Mouse (Mus musculus): ENCODE data around the gene Tmbim1. TPM values are rescaled to one million over a fixed set of nuclear protein-coding genes. Genes with fewer than 3 reads are reported as not detected.
"Not testable (repeated sequence)": the region's sequence is repeated elsewhere in the genome, so short reads cannot be mapped to it uniquely, and the experiment has no call there.

The Tmbim1 gene
- 10 to 100 TPM; 45.8 to 50.5 TPM for total RNA-seq (2021)

DNA sequence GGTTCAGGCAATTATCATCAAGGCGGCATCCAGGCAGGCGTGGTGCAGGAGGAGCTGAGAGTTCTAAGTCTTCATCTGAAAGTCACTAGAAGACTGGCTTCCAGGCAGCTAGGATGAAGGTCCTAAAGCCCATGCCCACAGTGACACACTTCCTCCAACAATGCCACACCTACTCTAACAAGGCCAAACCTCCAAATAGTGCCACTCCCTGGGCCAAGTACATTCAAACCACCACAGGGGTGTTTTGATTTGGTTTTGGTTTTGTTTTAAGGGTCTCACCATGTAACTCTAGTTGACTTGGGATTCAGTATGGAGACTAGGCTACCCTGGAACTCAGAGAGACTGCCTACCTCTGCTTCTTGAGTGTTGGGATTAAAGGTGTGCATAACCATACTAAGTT, at the start of gene Tmbim1:
Gene Tmbim1 (minus strand): TSS at position 101 of the 400 bp plus-strand sequence.
- no peak for DNase-seq
- intact Hi-C loops (cut with DNase I), result loop anchor here (2.0 kb wide), 1 partner anchor 21 kb away; the partner anchor contains the start of genes Aamp and Pnkd

DNA sequence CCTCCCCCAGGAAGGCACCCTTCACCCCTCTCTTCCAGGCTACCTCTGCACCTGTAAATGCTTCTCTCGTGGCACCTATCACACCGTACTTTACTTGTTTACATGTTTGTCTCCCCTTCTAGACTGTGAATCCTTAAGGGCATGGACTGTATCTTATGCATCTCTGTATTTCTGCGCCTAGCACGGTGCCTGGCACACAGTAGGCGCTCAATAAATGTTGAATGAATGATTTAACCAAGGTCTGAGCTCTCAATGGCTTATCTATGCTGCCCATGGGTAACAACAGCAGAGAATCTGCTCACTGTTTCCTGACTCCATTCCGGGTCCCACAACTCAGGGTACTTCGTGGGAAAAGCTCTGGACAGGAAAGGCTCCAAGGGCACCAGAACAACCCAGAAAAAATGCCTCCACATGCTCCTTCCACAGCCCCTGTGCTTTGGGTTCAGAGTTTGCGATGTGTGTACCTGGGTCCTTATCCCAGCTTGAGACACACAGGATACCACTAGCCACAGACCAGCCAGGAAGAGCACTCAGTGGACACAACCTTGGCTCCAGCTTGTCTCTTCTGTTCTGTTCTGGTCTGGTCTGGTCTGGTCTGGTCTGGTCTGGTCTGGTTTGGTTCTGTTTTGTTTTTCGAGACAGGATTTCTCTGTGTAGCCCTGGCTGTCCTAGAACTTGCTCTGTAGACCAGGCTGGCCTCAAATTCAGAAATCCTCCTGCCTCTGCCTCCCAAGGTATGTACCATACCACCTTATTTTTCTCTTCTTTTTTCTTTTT, 48.2 kb upstream of the Tmbim1 start:
- intact Hi-C loops (cut with DNase I), result no loop called here

DNA sequence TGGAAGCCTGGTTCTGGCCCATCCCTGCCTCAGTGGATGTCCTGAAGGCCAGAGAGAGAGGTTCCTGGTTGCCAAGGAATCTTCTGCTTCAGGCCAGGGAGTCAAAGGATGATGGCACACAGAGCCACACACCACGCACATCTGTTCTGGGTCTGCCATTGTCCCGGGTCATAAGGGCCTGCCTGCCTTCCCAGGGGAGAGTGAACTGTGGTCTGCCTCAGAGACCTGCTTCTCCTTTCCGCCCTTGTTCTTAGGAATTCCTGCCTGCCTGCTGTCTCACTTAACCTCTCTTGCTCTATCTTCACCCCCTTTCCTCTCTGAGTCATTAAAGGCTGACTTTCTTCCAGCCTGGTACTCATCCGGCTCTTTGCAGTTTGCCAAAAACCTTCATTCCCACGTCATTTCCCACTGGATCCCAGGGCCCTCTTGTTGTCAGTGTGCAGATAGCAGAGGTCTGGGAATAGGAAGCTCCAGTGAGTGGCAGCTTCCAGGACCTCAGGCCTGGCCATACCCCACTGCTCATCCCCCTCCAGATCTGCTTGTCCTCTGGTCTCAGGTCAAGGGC, 47.2 kb upstream of the Tmbim1 start:
- intact Hi-C loops (cut with DNase I), result no loop called here
- no peak for DNase-seq

More for the DNA sequence above, 48.2 kb upstream of the Tmbim1 start:
- DNase-seq, result no peak

DNA sequence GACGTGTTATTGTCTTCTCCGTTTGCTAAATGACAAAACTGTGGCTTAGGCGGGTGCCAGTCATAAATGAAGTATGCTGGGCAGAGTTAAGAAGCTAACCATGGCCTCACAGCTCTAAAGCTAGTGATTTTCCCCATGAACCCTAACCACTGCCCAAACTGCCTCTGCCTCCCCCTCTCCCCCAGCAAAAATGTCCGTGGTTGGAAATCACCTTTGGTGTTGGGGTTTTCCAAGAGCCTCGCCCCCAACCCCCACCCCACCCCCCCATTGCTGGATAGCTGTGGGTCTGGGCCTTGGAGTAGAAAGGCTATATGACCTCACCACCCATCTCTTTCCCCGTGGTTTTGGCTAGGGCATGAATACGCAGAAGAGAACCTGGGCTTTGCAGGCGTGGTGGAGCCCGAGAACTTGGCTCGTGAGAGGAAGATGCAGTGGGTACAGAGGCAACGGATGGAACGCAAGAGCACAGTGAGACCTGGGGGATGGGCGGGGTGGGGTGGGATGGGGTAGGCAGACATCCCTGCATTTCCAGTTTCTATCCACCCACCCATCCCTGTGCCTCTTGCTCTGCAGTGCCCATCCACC, 45.9 kb upstream of the Tmbim1 start:
- no peak for DNase-seq
- intact Hi-C loops (cut with DNase I), result no loop called here

DNA sequence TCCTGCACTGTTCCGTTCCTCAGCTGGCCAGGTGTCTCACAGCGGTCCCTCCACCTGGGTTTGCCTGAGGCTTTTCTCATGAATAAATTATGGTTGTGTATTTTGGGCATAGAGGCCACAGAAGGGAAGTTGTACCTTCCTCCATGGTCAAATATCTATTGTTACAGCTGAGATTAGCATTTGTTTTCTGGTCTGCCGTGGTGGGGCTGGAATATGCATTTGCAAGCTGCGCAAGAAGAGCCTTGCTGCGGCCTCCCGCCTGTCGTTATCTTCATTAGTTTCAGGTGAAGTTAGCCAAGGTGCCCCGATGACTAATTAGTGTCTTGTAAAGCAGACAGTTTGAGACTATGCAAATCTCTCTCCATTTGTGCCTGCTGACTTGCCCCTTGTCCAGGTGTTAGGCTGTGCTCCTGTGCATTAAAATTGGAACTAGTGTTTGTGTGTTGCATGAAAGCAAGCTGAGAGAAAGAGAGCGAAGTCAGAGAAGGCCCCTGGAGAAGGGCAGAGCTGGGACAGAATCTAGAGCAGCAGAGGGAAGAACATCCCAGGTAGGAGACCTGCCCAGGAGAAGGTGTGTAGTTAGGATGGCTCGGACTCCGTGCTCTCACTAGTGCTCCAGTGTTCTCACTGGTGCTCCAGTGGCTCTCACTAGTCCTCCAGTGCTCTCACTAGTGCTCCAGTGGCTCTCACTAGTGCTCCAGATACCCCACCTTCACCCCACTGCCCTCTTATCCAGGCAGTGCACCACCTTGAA, 38.9 kb upstream of the Tmbim1 start:
- intact Hi-C loops (cut with DNase I), result no loop called here
- no peak for DNase-seq

DNA sequence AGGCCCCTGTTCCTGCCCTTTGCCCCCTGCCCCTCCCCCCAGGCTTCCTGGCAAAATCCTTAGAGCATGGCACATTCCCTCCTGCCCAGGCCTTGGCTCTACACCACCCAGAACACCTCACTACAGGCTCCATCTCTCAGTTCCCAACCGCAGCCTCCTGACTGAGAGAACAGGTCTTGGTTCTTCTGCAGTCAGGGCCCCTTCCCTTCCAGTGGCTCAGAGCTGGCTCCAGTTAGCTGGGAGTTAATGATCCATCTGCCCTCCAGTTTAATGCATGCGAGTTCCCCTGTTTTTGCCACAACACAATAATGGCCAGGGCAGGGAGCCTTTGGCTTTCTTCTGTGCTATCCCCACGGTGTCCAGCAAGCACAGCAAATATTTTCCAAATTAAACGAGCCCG, 37.7 kb upstream of the Tmbim1 start:
- intact Hi-C loops (cut with DNase I), result loop anchor here (2.0 kb wide), 1 partner anchor 18 kb away; no protein-coding TSS in a partner anchor

DNA sequence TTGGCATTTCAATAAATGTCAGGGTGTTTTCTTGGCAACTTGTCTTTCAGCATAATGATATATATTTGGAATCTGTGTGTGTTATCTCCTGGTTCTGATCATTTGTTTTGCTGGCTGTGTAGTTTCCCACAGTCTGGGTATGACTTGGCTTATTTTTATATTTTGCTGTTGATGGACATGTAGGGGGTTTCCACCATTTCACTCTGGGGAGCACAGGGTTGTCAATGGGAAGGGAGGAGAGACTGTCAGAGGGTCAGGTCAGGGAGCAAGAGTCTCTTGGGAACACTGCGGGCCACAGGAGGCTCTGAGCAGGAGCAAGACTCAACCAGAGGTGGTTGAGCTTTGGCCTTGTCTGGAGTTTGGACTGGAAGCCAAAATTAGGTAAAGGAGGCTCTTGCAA, 36.9 kb upstream of the Tmbim1 start:
- DNase-seq, result no peak
- intact Hi-C loops (cut with DNase I), result loop anchor here (2.0 kb wide), 1 partner anchor 18 kb away; no protein-coding TSS in a partner anchor

More for the DNA sequence above, 37.7 kb upstream of the Tmbim1 start:
- no peak for DNase-seq

DNA sequence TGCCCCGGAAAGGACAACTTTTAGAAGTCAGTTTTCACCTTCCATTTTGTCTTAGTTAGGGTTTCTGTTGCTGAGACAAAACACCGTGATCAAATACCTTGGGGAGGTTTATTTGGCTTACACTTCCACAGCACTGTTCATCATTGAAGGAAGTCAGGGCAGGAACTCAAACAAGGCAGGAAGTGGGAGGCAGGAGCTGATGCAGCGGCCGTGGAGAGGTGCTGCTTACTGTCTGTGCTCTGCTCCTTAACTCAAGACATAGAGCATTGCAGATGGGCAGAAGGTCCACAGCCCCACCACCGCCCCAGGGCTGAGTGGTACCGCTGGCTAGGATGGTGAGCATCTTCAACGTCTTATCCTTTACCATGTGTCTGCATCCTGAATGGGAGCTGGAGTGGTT, 36.5 kb upstream of the Tmbim1 start:
- intact Hi-C loops (cut with DNase I), result loop anchor here (2.0 kb wide), 1 partner anchor 19 kb away; no protein-coding TSS in a partner anchor
- DNase-seq, result no peak

DNA sequence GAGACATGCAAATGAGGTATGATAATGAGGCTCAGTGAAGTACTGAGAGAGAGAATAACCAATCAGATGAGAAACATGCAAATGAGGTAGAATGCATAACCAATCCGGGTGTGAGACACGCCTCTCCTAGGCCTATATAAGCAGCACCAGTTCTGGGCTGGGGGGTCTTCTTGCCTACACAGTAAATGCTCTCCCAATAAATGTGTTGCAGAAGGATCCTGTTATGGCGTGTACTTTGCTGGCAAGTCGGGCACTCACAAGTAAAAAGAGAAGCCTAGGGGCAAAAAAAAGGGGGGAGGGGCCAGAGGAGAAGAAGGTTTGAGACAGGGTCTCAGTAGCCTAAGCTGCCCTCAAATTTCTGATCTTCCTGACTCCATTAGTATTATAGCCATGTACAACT, 35.6 kb upstream of the Tmbim1 start:
- intact Hi-C loops (cut with DNase I); DNase-seq: not testable (repeated sequence)

DNA sequence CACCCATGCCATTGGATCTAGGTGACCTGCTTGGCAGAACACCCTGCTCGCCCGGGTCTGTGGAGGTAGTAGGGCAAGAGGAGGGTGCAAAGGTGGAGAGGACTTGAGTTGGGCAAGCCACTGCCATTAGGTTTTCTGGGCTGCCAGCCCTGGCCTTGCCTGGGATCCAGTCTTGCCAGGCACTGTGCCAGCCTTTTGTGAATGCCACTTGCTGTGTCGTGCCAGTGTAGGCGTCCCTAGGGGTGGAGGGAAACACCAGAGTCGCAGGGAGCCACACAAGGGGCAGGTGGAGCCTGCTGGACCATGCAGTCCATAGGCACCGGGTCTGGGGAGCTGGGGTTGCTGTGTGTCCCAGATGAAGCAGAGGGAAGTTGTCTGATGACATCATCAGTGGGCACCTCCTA, 34.9 kb upstream of the Tmbim1 start:
- intact Hi-C loops (cut with DNase I), result no loop called here
- DNase-seq, result peak; percentile 65 to 66

DNA sequence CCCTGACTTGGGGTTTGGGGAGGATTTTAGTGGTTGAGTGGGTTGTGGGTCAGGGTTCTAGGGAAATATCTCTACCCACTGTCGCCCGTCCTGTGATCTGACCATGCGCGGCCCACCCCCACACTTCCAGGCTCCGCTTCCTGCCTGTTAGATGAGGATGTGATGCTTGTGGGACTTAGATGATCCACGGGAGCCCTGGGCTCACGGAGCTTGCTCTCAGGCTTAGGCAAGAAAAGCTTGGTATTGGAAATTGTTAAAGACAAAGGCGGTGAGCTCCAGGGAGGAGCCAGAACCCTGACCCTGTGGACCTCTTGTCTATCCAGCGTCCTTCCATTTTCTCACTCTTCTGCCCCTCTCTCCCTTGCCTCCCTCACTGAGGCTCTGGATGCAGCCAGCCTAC, 34.5 kb upstream of the Tmbim1 start:
- no peak for DNase-seq
- intact Hi-C loops (cut with DNase I), result no loop called here

DNA sequence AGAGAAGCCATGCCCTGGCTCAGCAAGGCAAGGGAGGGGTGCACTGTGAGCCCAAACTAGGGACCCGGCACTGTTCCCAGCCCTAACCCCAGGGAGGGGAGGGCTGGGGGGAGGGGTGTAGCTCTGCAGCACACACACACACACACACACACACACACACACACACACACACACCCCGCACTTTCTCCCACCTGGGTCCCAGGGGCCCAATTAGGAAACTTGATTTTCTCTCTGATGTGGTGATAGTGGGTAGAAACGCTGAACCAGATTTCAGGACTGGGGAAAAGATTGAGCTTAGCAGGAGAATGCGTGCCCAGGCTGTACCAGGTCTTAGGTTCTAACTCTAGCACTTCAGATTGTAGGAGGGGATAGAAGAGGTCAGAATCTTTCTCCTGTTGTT, 33.2 kb upstream of the Tmbim1 start:
- intact Hi-C loops (cut with DNase I), result no loop called here

DNA sequence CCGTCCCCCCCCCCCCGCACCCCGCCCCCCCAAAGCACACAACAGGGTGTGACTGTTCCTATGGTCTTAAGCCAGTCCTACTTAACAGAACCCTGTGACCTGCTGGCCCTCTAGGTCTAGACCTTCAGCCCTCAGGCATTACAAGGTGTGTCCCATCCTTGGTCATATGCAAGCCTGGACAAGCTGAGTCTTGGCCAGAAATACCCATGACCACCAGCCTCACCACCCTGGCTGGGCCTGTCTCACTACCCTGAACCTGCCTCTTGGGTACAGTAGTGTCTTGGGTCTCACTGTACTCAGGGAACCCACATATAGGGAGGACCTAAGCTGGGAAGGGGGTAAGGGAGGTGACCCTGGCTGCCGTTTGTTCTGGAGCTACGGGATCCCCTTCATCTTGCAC, 32.6 kb upstream of the Tmbim1 start:
- intact Hi-C loops (cut with DNase I), result no loop called here
- DNase-seq, result no peak

More for the DNA sequence above, 33.2 kb upstream of the Tmbim1 start:
- no peak for DNase-seq

DNA sequence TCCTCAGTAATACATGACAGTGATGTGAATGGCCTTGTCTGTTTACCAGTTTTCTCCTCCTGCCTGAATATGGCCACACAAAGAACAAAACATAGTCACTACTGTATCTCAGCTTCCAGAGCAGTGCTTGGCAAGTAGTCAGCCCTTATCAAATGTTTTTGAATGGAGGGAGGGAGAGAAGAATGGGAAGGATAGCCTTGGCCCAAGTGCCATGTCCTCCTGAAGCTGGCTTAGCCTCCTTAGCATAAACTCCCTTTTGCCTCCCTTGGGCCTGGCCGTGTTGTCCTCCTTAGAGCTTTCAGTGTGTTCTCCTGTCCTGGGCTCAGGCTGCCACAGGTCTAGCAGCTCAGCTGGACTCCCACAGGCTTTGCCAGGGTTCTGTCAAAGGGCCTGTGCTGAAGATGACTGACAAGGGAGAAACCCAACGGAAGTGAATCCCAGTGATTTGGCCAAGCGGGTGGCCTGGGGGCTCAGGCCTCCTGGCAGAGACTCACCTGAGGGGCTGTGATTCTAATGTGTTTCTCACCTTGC, 31.9 kb upstream of the Tmbim1 start:
- intact Hi-C loops (cut with DNase I), result no loop called here
- no peak for DNase-seq

DNA sequence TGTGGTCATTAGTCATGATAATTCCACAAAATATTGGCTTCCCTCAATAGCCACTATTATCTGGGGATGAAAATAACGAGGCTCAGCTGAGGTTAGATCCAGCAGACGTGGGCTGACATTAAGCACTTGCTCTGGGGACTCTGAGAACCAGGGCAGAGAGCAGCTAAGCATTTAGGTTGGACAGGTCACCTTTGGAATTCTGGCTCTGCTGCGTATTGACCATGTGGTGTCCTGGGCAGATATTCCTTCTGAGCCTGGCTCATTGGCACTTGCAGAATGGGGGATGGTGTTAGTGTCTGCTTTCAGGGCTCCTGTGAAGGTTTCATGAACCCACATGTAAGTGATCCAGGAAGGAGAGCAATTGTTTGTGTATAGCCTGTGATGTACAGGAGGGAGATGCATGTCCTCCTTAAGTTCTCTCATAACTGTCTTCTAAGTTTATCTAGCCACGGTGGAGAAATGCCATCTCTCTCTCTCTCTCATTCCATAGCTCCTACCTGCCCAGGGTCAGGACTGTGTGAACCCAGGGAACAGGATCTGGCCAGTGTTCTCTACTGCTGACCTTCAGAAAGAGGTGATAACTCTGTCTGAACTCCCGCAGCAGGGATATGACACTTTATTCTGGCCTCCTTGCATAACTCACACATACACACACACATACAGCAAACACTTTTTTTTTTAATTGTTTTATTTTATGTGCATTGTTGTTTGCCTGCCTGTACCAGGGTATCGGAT, 30.2 kb upstream of the Tmbim1 start:
- intact Hi-C loops (cut with DNase I), result no loop called here
- peak in 1 of 2 experiments; percentile 32 for DNase-seq

DNA sequence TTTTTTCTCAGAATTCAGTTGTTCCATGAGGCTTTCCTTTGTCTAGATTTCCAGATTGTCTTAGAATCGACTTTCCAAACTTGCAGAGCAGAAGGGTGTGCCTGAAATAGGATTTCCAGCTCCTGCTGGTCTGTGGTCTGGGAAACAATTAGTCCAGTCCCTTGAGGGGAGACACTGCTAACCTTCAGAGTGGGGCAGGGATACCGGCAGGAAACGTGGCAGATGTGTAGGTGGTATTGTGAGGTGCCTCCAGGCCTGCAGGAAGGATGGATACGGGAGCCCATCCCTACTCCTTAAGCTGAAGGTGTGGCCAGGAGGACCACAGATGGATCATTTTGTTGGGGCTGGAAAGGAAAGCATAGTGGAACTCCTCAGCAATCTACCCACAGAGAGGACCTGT, 29.6 kb upstream of the Tmbim1 start:
- DNase-seq, result peak in 1 of 2 experiments; percentile 23
- intact Hi-C loops (cut with DNase I), result no loop called here

DNA sequence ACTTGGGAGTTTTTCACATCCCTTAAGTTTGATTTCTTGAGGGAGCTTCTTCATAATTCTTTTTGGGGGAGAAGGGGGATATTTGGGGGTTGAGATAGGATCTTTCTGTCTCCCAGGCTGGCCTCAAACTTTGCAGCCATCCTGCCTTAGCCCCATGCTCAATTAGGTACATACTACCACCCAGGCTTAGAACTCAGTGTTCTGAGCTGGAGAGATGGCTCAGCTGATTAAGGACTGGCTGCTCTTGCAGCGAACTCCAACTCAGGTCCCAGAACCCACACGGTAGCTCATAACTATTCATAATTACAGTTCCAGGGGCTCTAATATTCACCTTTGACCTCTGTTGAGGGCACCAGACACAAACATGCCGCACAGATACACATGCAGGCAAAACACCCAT, 29.2 kb upstream of the Tmbim1 start:
- intact Hi-C loops (cut with DNase I), result no loop called here
- no peak for DNase-seq

DNA sequence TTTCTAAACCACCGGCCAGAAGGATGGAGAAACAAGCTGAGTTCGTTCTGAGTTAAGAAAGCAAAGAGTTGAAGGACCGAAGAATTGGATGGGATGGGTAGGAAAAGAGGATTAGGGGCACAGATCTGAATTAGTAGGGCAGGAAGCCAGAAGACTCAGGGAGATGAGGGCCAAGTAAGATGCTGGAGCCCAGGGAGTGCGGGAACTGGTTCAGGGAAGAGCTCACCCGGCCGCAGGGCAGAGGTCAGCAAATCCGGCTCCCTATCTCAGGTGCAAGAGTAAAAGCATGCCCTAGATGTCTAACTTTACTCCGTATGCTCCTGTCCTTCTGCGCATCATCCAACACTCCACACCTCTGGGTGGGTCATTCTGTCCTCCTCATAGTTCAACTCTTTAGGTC, 27.5 kb upstream of the Tmbim1 start:
- no peak for DNase-seq
- intact Hi-C loops (cut with DNase I), result loop anchor here (2.0 kb wide), 1 partner anchor 54 kb away; no protein-coding TSS in a partner anchor

DNA sequence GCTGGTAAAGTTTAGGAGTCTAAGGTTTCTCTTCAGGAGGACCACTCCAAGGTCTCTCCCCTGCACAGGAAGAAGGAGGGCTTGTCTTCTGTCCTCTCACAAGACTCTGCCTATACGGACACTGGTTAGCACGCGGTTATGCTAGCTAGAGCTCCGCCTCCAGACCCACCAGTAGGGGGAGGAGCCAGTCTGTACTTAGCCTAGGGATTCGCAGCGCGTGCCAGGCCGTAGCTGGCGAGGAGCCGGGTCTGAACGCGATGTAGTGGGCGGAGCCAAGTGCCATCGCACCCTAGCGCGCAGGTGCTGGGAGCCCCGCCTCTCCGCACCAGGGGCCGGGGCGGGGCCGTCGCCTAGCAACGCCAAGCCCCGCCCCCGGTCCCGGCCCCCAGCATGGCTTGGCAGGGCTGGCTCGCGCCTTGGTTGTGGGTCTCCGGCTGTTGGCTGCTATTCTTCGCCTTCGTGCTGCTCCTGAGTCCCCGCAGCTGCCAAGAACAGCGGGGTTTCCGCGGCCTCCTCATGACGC, 26.9 kb upstream of the Tmbim1 start:
- DNase-seq, result peak; percentile 95 to 96
- intact Hi-C loops (cut with DNase I), result loop anchor here (2.0 kb wide), 1 partner anchor 54 kb away; no protein-coding TSS in a partner anchor
